ENCODE assay signal across 21 mouse cellular contexts in the genomic region with DNA sequence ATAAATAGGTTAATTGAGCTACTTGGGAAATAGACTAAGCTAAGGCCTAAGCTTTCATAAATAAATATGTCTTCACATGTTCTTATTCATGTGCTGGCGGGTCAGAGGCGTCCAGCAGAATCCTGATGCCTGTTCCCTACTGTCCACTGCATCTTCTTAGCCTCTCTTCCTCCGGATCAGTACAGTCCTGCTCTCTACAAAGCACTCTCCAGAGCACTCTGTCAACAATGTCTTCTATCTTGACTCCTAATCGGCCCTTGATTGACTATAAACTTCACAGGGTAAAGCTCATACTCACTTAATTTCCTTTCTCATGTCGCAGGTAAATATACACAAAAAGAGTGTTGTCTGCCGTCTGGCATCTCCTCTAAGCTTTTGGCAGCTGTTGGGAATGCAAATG. TPM values are rescaled to one million over a fixed set of nuclear protein-coding genes. Genes with fewer than 3 reads are reported as not detected.
DNase-seq lines count a peak whose midpoint lies in the region; ATAC-seq and TF ChIP-seq lines count a peak whose summit lies in the region.
"Had no signal": no experiment of that assay in that cellular context is flagged by ENCODE, and none has a peak within 500 bp of the region (broad histone marks: within the 10 kb centered on the region; RNA-seq: fewer than 3 reads in every experiment).

No protein-coding gene starts in this region.

- H3K9me3 ChIP-seq in intestine, embryonic 14.5 days (ENCODE audit: control insufficient read depth, low read length): no peaks in the 10 kb centered on the region
- no peaks in the 10 kb centered on the region for H3K9me3 ChIP-seq in intestine, embryonic 15.5 days
- no peaks in the 10 kb centered on the region for H3K9me3 ChIP-seq in intestine, postnatal 0 days (ENCODE audit: control insufficient read depth)
- H3K9me3 ChIP-seq: embryonic facial prominence, embryonic 10.5 days; embryonic facial prominence, embryonic 12.5 days; forebrain, embryonic 10.5 days; forebrain, embryonic 12.5 days had no signal

- H3K4me2 ChIP-seq in intestine, embryonic 14.5 days (ENCODE audit: low read length): no peak overlapping the region
- no peak overlapping the region for H3K4me2 ChIP-seq in intestine, embryonic 15.5 days (replicated peaks)
- no peak overlapping the region for H3K4me2 ChIP-seq in intestine, postnatal 0 days (replicated peaks; ENCODE audit: low read depth)
- H3K4me2 ChIP-seq: embryonic facial prominence, embryonic 12.5 days; forebrain, embryonic 12.5 days had no signal

- H3K36me3 ChIP-seq in intestine, embryonic 14.5 days (ENCODE audit: control insufficient read depth, insufficient read depth, low read length): no peaks in the 10 kb centered on the region
- no peaks in the 10 kb centered on the region for H3K36me3 ChIP-seq in intestine, embryonic 15.5 days
- no peaks in the 10 kb centered on the region for H3K36me3 ChIP-seq in intestine, postnatal 0 days (ENCODE audit: control insufficient read depth, insufficient read depth)
- H3K36me3 ChIP-seq: embryonic facial prominence, embryonic 10.5 days; embryonic facial prominence, embryonic 12.5 days; forebrain, embryonic 10.5 days; forebrain, embryonic 12.5 days had no signal

- H3K27ac ChIP-seq in intestine, embryonic 14.5 days (ENCODE audit: low read depth): no peak overlapping the region
- peak overlapping the region; percentile 61 for H3K27ac ChIP-seq in intestine, embryonic 15.5 days
- peak overlapping the region; percentile 86 for H3K27ac ChIP-seq in intestine, postnatal 0 days (ENCODE audit: low read depth, low read length)
- H3K27ac ChIP-seq: embryonic facial prominence, embryonic 10.5 days; embryonic facial prominence, embryonic 12.5 days; forebrain, embryonic 10.5 days; forebrain, embryonic 12.5 days had no signal

- DNase-seq in intestine, embryonic 14.5 days (ENCODE audit: low spot score): no peak
- no peak for DNase-seq in embryo, embryonic 10 days (ENCODE audit: low spot score)
- no peak for DNase-seq in right cerebral cortex, postnatal 14 days
- DNase-seq: adrenal gland, adult 2 months; adrenal gland, postnatal 10 days; adrenal gland, postnatal 25 days; cerebellum, adult 11 months; cerebellum, adult 18-20 months; cerebellum, adult 8-10 months; cerebellum, adult 9-11 months; cerebellum, postnatal 14 days; cerebellum, postnatal 36 days had no signal

- TF ChIP-seq CTCF in intestine, postnatal 0 days (IDR thresholded peaks at IDR 0.05; ENCODE audit: low read depth): no peak

- H3K9ac ChIP-seq in intestine, embryonic 14.5 days (ENCODE audit: low read length): no peak overlapping the region
- H3K9ac ChIP-seq in intestine, embryonic 15.5 days: no peak overlapping the region
- H3K9ac ChIP-seq in intestine, postnatal 0 days (ENCODE audit: low read depth, low read length): 0 out of 2 replicates have a peak overlapping the region, but pooled peaks have one; percentile 17
- H3K9ac ChIP-seq: embryonic facial prominence, embryonic 12.5 days; forebrain, embryonic 12.5 days had no signal

- 0 out of 2 replicates have a peak, but pooled peaks have one; percentile 18 for ATAC-seq in intestine, embryonic 14.5 days (replicated peaks; ENCODE audit: low FRiP score, low TSS enrichment, low read depth)
- peak; percentile 65 for ATAC-seq in intestine, embryonic 15.5 days
- peak; percentile 60 for ATAC-seq in intestine, postnatal 0 days
- no peak for ATAC-seq in erythroid progenitor cell, adult 5-6 weeks (replicated peaks; ENCODE audit: low FRiP score, poor library complexity, severe bottlenecking)
- ATAC-seq: forebrain, embryonic 14.5 days; forebrain, embryonic 16.5 days had no signal

- no peaks in the 10 kb centered on the region for H3K27me3 ChIP-seq in intestine, embryonic 14.5 days (replicated peaks; ENCODE audit: control insufficient read depth, insufficient read depth, low read length)
- H3K27me3 ChIP-seq in intestine, embryonic 15.5 days (replicated peaks): no peaks in the 10 kb centered on the region
- no peaks in the 10 kb centered on the region for H3K27me3 ChIP-seq in intestine, postnatal 0 days (replicated peaks; ENCODE audit: control insufficient read depth, insufficient read depth, low read length)
- H3K27me3 ChIP-seq: embryonic facial prominence, embryonic 12.5 days; forebrain, embryonic 12.5 days had no signal

- 68% methylated on average over 6 of the region's 6 CpGs for WGBS in intestine, embryonic 14.5 days
- 62% methylated on average over 6 of the region's 6 CpGs for WGBS in intestine, embryonic 15.5 days
- WGBS in intestine, postnatal 0 days: 32% methylated on average over 6 of the region's 6 CpGs

- no peak overlapping the region for H3K4me3 ChIP-seq in intestine, embryonic 14.5 days (ENCODE audit: low read depth, low read length)
- H3K4me3 ChIP-seq in intestine, embryonic 15.5 days (replicated peaks): no peak overlapping the region
- H3K4me3 ChIP-seq in intestine, postnatal 0 days (ENCODE audit: low read depth, low read length): no peak overlapping the region
- H3K4me3 ChIP-seq: embryonic facial prominence, embryonic 10.5 days; embryonic facial prominence, embryonic 12.5 days; forebrain, embryonic 10.5 days; forebrain, embryonic 12.5 days had no signal

- no peaks in the 10 kb centered on the region for H3K4me1 ChIP-seq in intestine, embryonic 14.5 days (replicated peaks; ENCODE audit: control insufficient read depth, insufficient read depth, low read length)
- 0 out of 2 replicates have a peak, but pooled peaks cover 3% of the 10 kb centered on the region for H3K4me1 ChIP-seq in intestine, embryonic 15.5 days (replicated peaks)
- peaks cover 3% of the 10 kb centered on the region; the same call in 1 of the 2 replicates for H3K4me1 ChIP-seq in intestine, postnatal 0 days (replicated peaks; ENCODE audit: control insufficient read depth, insufficient read depth, low read length)
- H3K4me1 ChIP-seq: embryonic facial prominence, embryonic 10.5 days; embryonic facial prominence, embryonic 12.5 days; forebrain, embryonic 10.5 days; forebrain, embryonic 12.5 days had no signal

RNA-seq across cellular contexts. Expression of gene Ivns1abp, which starts 47.3 kb away (rescaled TPM):
- 298 and 319 TPM in 2 replicates for polyA plus RNA-seq in intestine, embryonic 14.5 days (2014; fragmentation: Nextera tagmentation; extraction: Ambion mirVana)
- 313 and 339 TPM in 2 replicates for polyA plus RNA-seq in intestine, embryonic 15.5 days (2015; fragmentation: Nextera tagmentation; extraction: Ambion mirVana)
- 101 and 107 TPM in 2 replicates for polyA plus RNA-seq in intestine, postnatal 0 days (2015; fragmentation: Nextera tagmentation; extraction: Ambion mirVana)
- total RNA-seq in erythroid progenitor cell, adult 5-6 weeks (2015; ENCODE audit: low replicate concordance): 54.1 and 68.8 TPM in 2 replicates
- total RNA-seq in erythroid progenitor cell, adult 5-6 weeks (2017; ENCODE audit: low replicate concordance): 51.1 and 58.4 TPM in 2 replicates
